Mouse (Mus musculus): Measurements from ENCODE around the gene Rela. TPM values are rescaled to one million over a fixed set of nuclear protein-coding genes. Genes with fewer than 3 reads are reported as not detected.

Rela gene
- polyA plus RNA-seq, 1 experiment = 118 TPM

DNA sequence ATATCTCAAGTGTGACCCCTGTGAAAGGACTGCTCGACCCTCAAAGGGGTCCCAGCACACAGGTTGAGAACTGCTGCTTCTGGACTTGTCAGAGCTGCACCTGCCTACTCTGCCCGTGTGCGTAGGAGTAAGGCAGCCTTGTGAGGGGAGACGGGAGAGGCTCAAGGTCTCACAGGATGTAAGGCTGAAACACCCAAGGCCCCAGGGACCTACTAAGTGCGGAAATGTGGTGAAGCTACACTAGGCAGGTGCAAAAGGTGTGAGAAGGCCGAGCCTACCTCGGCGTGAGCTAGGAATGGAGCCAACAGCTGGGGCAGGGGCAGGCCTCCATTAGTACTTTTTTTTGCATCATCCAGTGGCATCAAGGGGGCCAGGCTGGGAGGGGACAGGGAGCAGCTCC lies 25.0 kb downstream of the Rela start:
- 31% methylated on average over 8 of the region's 8 CpGs for WGBS
- peak overlapping the region; percentile 88 for H3K4me3 ChIP-seq (replicated peaks; ENCODE audit: extremely low read depth, low read depth, low read length)
- DNase-seq = no peak
- H3K4me1 ChIP-seq (ENCODE audit: control insufficient read depth, insufficient read depth, low read length) = peaks cover 13% of the 10 kb centered on the region
- no peak for TF ChIP-seq CTCF (IDR thresholded peaks at IDR 0.05; ENCODE audit: insufficient read depth, low read length)
- TF ChIP-seq POLR2A (IDR thresholded peaks at IDR 0.05; ENCODE audit: borderline replicate concordance, extremely low read depth, low read depth, low read length) = peak; percentile 26; the same call in 1 of the 2 replicates

DNA sequence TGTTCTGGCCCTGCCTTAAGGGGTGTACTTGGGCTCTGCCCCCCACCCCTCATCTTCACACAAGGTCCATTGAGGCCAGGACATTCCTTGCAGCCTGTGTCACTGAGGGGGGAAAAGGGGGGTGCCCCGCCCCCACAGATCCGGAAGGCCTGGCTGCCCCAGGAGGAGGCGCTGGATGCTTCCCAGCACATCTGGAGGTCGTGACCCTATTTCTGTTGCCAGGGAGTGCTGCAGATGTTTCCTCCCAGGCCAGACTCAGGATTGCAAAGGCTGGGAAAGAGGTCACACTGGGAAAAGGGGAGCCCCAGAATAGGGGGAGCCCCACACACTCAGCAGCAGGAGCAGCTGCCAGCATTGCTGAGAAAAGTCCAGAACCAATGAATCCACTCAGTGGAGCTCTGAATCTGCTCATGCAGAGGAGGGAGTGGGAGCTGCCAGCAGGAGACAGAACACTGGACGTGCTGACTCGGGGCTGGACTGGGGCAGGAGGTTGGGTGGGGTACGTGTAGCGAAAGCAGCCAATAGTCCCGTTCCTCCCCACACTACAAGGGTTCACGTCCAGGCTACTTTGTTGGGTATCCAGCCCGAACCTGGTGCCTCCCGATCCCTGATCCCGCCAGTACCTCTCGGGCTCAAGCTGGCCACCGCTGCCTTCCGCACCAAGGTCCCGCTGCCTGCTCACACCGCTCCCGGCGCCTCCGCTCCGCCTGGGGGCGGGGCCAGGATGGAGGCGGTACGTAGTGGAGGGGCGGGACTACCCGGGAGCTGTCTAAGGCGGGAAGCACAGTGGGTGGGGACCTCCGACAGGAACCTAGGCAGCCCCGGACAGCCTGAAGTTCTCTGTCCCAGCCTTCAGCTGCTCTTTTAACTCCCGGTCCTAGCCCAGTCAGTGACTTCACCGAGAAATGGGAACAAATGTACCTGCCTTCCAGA lies 26.0 kb downstream of the Rela start, which contains the start of gene Sipa1:
TSS of gene Sipa1 (minus strand) at position 727 of the 933 bp plus-strand sequence.
- DNase-seq = peak; percentile 96
- Histone ChIP-seq H3K4me1 (ENCODE audit: control insufficient read depth, insufficient read depth, low read length) (peaks cover 13% of the 10 kb centered on the region), H3K4me3 (replicated peaks; ENCODE audit: extremely low read depth, low read depth, low read length) (peak within 1 kb of the TSS; percentile 88)
- 3% methylated on average over 32 of the region's 32 CpGs for WGBS
- peak; percentile 96 for TF ChIP-seq POLR2A (IDR thresholded peaks at IDR 0.05; ENCODE audit: borderline replicate concordance, extremely low read depth, low read depth, low read length)
- no peak for TF ChIP-seq CTCF (IDR thresholded peaks at IDR 0.05; ENCODE audit: insufficient read depth, low read length)

DNA sequence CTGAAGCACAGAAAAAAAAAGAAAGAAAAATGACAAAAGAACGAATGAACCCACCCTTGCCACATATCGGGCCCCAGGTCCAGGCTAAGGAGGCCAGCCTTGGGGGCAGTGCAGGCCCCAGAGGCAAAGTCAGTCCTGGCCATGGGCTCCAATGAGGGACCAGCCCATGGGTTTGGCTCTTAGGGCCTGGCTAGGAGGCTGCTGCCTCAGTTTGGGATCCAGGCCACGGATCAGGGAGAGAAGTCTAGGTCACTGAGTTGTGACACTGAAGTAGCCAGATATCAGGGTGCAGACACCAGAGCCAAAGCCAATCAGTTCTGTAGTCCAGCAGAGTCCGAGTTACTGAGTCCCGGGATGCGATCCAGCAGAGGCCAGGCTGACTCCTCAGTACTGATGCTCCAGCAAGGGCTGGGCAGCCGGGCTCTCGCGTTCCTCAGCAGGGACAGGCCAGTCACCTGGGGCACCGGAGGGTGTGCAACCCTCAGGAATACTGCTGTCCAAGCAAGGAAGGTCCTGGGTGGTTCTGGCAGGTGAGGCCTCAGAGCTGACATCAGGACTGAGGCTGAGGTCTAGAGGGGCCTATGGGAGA lies 27.5 kb downstream of the Rela start:
- no peak for TF ChIP-seq CTCF (IDR thresholded peaks at IDR 0.05; ENCODE audit: insufficient read depth, low read length)
- no peak for TF ChIP-seq POLR2A (IDR thresholded peaks at IDR 0.05; ENCODE audit: borderline replicate concordance, extremely low read depth, low read depth, low read length)
- 94% methylated on average over 10 of the region's 10 CpGs for WGBS

DNA sequence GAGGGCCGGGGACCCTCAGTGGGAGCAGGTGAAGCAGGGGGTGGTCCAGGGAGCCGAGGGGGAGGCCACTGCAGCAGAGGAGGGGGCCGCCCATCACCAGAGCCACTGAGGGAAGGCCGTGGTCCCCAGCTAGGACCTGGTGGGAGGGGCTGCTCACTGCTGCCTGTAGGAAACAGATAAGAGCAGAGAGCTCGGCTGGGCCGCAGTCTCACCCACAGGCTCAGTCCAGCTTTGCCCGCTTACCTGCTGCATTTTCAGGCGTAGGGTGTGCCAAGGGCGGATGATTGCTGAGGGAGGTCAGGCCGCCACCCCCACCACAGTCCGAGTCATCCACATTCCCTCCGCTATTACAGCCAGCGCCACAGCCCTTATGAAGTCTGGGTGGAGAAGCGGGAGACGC lies 28.2 kb downstream of the Rela start:
- no peak for DNase-seq
- peaks cover 8% of the 10 kb centered on the region for H3K4me1 ChIP-seq (ENCODE audit: control insufficient read depth, insufficient read depth, low read length)
- TF ChIP-seq POLR2A (IDR thresholded peaks at IDR 0.05; ENCODE audit: borderline replicate concordance, extremely low read depth, low read depth, low read length) (no peak), CTCF (IDR thresholded peaks at IDR 0.05; ENCODE audit: insufficient read depth, low read length) (no peak)
- no peak overlapping the region for H3K4me3 ChIP-seq (replicated peaks; ENCODE audit: extremely low read depth, low read depth, low read length)
- WGBS = 90% methylated on average over 15 of the region's 15 CpGs

More for the DNA sequence above, 27.5 kb downstream of the Rela start:
- Histone ChIP-seq H3K4me1 (ENCODE audit: control insufficient read depth, insufficient read depth, low read length) (peaks cover 13% of the 10 kb centered on the region), H3K4me3 (replicated peaks; ENCODE audit: extremely low read depth, low read depth, low read length) (no peak overlapping the region)
- no peak for DNase-seq

DNA sequence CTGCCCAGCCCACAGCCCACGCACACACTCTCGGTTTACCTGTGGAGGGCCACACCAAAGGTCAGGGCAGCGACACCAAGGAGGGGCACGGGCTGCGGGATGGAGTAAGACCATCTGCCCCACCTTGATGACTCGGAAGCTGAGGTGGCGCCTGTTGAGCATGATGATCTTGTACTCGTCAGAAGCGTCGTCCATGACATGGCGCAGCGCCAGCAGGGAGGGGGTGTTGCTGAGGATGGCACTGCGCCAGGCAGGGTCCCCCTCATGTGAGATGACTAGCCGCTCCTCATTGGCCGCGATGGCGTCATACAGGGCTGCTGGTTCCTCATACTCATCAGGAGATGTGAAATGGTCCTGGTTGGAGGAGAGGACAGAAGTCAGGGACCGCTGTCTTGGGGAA lies 29.1 kb downstream of the Rela start:
- no peak for TF ChIP-seq POLR2A (IDR thresholded peaks at IDR 0.05; ENCODE audit: borderline replicate concordance, extremely low read depth, low read depth, low read length)
- no peak for TF ChIP-seq CTCF (IDR thresholded peaks at IDR 0.05; ENCODE audit: insufficient read depth, low read length)
- Histone ChIP-seq H3K4me3 (replicated peaks; ENCODE audit: extremely low read depth, low read depth, low read length) (no peak overlapping the region), H3K4me1 (ENCODE audit: control insufficient read depth, insufficient read depth, low read length) (peaks cover 7% of the 10 kb centered on the region)
- DNase-seq = no peak
- WGBS = 92% methylated on average over 18 of the region's 18 CpGs

DNA sequence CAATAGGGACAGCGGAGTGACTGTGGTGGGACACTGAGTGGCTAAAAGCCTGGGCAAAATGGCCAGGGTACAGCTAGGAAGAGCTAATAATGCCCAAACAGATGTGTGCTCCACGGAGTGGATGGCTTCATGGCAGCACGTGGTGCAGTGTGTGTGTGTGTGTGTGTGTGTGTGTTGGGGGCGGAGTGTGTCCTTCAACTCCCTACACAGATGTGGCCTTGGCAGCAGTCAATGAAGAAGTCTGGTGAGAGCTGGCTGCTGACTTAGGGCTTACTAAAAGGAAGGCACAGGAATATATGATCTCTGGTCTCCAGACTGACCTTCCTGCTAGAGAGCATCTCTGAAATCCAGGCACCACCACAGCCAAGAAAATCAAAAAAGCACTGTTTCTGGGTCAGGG lies 31.1 kb downstream of the Rela start:
- peaks cover 5% of the 10 kb centered on the region; the same call in 1 of the 2 replicates for H3K4me1 ChIP-seq (ENCODE audit: control insufficient read depth, insufficient read depth, low read length)
- 84% methylated on average over 4 of the region's 4 CpGs for WGBS
- TF ChIP-seq POLR2A (IDR thresholded peaks at IDR 0.05; ENCODE audit: borderline replicate concordance, extremely low read depth, low read depth, low read length) (no peak), CTCF (IDR thresholded peaks at IDR 0.05; ENCODE audit: insufficient read depth, low read length) (no peak)
- DNase-seq = no peak
- H3K4me3 ChIP-seq (replicated peaks; ENCODE audit: extremely low read depth, low read depth, low read length) = no peak overlapping the region

DNA sequence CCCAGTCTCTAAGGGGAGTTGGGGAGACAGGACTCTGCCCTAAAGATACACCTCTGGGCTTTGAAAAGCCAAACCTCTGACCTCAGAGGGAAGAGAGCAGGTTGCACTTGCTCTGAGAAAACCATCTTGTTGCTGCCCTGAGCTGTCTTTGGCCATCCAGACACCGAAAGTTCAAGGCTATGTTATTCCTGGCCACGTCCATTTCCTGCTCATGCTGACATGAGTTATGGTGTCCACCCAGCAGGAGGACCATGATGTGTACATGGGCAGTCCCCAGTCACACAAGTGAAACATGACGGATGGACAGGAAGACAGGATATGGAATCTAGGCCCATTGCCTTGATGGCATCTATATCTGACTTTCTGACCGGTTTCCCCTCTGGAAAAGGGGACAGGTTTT lies 43.1 kb downstream of the Rela start:
- 50% methylated on average over 4 of the region's 4 CpGs for WGBS
- DNase-seq = no peak
- Histone ChIP-seq H3K4me3 (replicated peaks; ENCODE audit: extremely low read depth, low read depth, low read length) (no peak overlapping the region), H3K4me1 (ENCODE audit: control insufficient read depth, insufficient read depth, low read length) (no peaks in the 10 kb centered on the region; the same call in 1 of the 2 replicates)
- TF ChIP-seq POLR2A (IDR thresholded peaks at IDR 0.05; ENCODE audit: borderline replicate concordance, extremely low read depth, low read depth, low read length) (no peak), CTCF (IDR thresholded peaks at IDR 0.05; ENCODE audit: insufficient read depth, low read length) (no peak)

DNA sequence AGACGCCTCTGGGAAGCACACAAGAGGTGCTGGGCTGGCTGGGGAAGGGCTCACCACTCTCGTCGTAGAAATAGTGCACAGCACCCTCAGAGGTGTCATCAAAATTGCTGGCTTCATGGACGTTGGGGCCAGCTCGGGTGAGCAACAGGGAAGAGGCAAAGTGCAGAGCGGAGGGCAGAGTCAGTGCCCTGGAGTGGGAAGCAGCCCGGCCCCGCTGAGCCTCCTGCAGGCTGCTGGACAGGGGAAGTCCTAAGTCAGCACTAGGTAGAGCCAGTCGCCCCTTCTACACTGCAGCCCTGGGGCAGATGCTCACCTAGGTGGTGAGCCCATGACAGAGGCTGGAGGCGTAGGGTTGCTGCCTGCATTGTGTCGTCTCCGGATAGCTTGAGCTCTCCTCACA lies 47.0 kb downstream of the Rela start:
- no peak overlapping the region for H3K4me3 ChIP-seq (replicated peaks; ENCODE audit: extremely low read depth, low read depth, low read length)
- TF ChIP-seq POLR2A (IDR thresholded peaks at IDR 0.05; ENCODE audit: borderline replicate concordance, extremely low read depth, low read depth, low read length) = no peak
- TF ChIP-seq CTCF (IDR thresholded peaks at IDR 0.05; ENCODE audit: insufficient read depth, low read length) = no peak
- H3K4me1 ChIP-seq (ENCODE audit: control insufficient read depth, insufficient read depth, low read length) = peaks cover 6% of the 10 kb centered on the region; the same call in 1 of the 2 replicates
- no peak for DNase-seq
- 92% methylated on average over 12 of the region's 12 CpGs for WGBS

DNA sequence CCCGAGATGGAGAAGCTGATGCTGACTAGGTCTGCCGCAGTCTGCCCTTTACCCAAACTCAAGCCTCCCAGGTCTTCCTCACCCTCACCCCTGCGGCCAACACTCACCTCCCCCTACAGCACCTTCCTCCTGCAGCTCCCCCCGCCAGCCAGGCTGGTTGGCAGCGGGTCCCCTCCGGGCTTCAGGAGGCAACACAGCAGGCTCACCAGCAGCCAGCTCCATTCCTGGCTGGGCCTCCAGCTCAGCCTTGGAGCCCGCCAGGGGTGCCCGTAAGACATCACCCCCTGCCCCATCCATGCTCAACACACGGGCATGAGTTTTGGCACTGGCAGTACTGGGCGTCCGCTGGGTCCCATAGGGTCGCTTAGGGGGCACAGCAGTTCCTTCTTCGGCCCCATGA lies 47.7 kb downstream of the Rela start:
- Histone ChIP-seq H3K4me3 (replicated peaks; ENCODE audit: extremely low read depth, low read depth, low read length) (no peak overlapping the region), H3K4me1 (ENCODE audit: control insufficient read depth, insufficient read depth, low read length) (peaks cover 6% of the 10 kb centered on the region; the same call in 1 of the 2 replicates)
- no peak for DNase-seq
- WGBS = 91% methylated on average over 13 of the region's 13 CpGs
- TF ChIP-seq CTCF (IDR thresholded peaks at IDR 0.05; ENCODE audit: insufficient read depth, low read length) (no peak), POLR2A (IDR thresholded peaks at IDR 0.05; ENCODE audit: borderline replicate concordance, extremely low read depth, low read depth, low read length) (no peak)
